Mouse (Mus musculus) B cell, adult 67 days (primary cell): ENCODE results near the gene Gga1. TPM values are rescaled to one million over a fixed set of nuclear protein-coding genes. Genes with fewer than 3 reads are reported as not detected.

ENCODE experiments used
- total RNA-seq, 2 experiments: library from RNA; stranded (reverse); gene quantifications; 4 replicates each; pipeline ENCODE4 v1.2.4; 2023

The Gga1 gene
- total RNA-seq = 10 to 100 TPM; 74.7 to 77.9 TPM

DNA sequence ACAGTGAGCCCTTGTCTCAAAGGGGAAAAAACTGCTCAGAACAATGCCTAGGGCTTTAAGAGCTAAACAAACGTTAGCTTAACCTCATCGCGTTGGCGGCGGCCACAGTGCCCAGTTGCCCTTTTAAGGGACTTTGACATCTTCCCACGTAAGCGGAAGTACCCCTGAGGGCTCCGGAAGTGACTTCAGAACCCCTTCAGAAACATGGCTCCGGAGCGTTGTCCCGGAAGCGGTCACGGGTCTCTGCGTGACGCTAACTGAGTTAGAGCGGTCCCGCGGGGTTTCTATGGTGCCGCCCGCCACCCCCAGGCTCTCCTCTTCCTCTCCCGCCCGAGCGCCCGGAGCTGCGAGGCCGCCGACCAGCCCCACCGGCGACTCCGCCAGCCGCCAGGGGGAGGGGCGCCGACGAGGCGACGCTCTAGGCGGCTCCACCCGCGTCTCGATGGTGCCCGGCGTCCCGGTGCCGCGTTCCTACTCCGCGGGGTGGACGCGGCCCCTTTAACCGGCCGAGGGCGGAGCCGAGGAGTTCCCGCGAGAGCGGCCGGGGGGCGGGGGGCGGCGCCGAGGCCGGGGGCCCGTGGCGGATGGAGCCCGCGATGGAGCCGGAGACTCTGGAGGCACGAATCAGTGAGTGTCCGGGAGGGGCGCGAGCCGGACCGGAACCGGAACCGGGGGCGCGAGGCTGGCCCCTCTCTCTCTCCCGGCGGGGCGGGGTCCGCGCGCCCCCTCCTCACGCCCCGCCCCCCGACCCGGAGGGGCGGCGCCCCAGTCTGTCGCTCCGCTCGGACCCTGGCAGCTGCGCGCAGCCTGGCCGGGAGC is at the start of gene Gga1:
Gga1 (plus strand) TSS at position 200 of the 819 bp plus-strand sequence.

GRCm38 (mm10) chr15:78842371-78843163 is 34.4 kb upstream of the Gga1 start, which contains the start of gene Cdc42ep1:
Cdc42ep1 (plus strand) TSS chr15:78842624.

DNA sequence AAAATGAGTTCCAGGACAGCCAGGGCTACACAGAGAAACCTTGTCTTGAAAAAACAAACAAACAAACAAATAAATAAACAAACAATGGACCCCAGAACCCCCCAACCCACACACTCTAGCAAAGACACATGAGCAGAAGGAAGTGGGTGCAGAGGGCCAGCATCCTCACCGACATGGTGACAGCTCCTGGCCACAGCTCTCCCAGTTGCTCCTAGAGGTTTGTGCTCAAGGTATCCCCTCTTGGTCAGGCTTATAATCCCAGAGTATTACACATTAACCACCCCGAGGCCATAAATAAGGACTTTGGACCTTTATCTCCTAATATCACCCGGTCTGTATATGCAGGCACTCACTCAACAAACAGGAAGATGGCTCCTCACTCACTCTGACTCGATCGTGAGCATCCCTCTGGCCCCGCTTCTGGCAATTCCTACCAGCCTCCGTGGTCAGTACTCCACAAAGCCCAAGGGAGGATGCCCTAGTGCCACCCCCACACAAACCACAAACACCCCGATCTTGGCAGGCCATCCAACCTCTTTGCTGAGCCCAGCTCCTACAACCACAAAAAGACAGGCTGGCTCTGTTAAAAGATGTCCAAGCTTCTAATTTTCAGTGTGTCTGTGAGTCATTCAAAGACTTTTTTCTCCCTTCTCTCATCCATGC is 21.6 kb upstream of the Gga1 start, which contains the start of gene Lgals2:
Lgals2 (minus strand) TSS at position 227 of the 663 bp plus-strand sequence.

GRCm38 (mm10) chr15:78899409-78899739 is 22.4 kb downstream of the Gga1 start, which contains the start of gene Gm49510:
Gm49510 (plus strand) TSS chr15:78899667.

DNA sequence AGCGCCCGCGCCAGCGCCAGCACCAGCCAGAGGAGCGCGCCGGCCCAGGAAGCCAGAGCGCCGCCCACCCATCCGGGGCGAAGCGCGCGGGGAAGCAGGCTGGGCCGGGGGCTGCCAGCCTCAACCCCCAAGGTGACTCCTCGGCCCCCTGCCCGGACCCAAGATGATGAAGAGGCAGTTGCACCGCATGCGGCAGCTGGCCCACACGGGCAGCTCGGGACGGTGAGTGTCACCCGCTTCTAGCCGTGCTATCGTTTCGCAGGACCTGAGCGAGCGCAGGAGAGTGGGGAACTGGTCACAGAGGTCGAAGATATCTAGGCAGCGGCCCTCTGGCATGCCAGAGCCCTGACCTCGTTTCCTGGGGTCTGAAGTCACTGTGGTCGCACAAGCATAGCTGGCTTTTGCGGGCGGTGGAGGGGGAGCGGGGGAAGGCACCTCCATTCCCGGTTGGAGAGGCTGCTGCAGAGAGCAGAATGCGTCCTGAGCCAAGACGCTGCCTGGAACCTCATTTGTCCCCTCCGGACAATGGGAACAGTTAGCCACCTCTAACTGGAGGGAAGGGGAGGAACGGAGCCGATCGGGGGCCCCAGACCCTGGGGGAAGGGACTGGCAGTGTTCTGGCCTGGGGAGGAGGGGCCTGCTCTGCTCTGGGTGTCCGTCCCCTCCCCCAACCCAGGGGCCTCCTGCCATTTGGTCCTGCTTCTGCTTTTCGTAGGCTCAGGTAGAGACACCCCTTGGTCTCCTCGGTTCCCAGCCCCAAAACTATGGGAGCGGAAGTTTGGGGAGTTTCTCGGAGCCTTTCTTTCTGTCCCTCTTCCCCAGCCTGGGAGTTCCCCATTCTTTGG is 23.0 kb downstream of the Gga1 start, which contains the start of gene Sh3bp1:
Sh3bp1 (plus strand) TSS at position 29 of the 845 bp plus-strand sequence.

GRCm38 (mm10) chr15:78913632-78914090 is 36.7 kb downstream of the Gga1 start, which contains the start of gene Pdxp:
Pdxp (plus strand) TSS chr15:78913919.

DNA sequence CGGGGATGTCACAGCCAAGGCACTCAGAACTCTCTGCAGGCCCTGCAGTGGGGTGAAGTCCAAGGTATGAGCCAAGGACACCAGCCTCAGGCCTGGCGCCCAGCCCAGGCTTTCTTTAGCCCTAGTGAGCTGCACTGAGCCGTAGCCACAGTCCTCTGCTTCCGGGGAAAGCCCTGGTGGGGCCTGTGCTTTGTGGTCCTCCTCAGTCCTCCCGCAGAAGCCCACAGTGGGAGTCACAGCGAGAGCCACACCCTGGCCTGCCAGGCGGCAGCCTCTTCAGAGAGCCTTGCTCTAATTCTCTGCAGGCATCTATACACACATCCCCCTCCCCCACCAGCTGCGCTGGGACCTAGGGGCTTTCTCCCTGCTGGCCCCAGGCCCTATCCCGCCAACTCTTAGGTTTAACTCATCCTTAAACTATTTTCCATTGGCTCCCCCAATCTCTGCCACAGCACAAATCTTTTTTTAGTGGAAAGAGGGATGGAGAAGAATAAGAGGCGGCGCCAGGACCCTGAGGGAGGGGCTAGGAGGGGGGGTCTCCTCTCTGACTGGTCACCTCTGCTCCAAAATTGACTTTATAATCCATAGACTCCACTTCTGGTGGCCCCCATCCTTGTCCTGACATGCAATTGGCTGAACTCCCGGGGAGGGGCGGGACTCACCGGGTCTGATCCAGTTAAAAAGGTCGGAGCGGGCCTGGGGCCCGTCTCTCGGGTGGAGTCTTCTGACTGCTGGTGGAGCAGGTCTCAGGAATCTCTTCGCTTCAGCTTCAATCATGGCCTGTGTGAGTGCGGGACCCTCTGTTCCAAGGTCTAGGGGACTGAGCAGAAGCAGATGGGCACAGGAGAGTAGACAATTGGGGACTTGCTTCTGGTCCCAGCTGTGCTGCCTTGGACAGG is 49.3 kb downstream of the Gga1 start, which contains the start of gene Lgals1:
Lgals1 (plus strand) TSS at position 705 of the 899 bp plus-strand sequence.

GRCm38 (mm10) chr15:78934784-78935320 is 57.9 kb downstream of the Gga1 start, which contains the start of gene Nol12:
Nol12 (plus strand) TSS chr15:78934933.

Other genes with a start within 250 kb of the Gga1 start
- under 1 TPM in 1 of 2 experiments, not detected in 1; 0.12 TPM for gene Elfn2, start 158.4 kb upstream of the Gga1 start, total RNA-seq
- gene Mfng, start 103.7 kb upstream of the Gga1 start, total RNA-seq = 100 to 1,000 TPM in 1 of 2 experiments, 10 to 100 TPM in 1; 83.2 to 100 TPM
- under 1 TPM in 1 of 2 experiments, not detected in 1; 0.38 TPM for gene Card10, start 74.1 kb upstream of the Gga1 start, total RNA-seq
- not detected for gene Cdc42ep1, start 34.6 kb upstream of the Gga1 start, total RNA-seq
- not detected for gene Lgals2, start 21.7 kb upstream of the Gga1 start, total RNA-seq
- under 1 TPM in 1 of 2 experiments, not detected in 1; 0.80 TPM for gene Gm49510, start 22.5 kb downstream of the Gga1 start, total RNA-seq
- gene Sh3bp1, start 22.6 kb downstream of the Gga1 start, total RNA-seq = 10 to 100 TPM; 60.9 to 70.6 TPM
- gene Pdxp, start 36.7 kb downstream of the Gga1 start, total RNA-seq = 1 to 10 TPM; 9.8 to 9.9 TPM
- 10 to 100 TPM in 1 of 2 experiments, 1 to 10 TPM in 1; 7.2 to 10.1 TPM for gene Lgals1, start 49.5 kb downstream of the Gga1 start, total RNA-seq
- 10 to 100 TPM; 36.2 to 47.2 TPM for gene Nol12, start 57.7 kb downstream of the Gga1 start, total RNA-seq
- 10 to 100 TPM; 46.6 to 65.7 TPM for gene Triobp, start 70.5 kb downstream of the Gga1 start, total RNA-seq
- gene H1f0, start 151.3 kb downstream of the Gga1 start, total RNA-seq = 1 to 10 TPM; 1.9 to 2.1 TPM
- gene Galr3, start 164.7 kb downstream of the Gga1 start, total RNA-seq = not detected
- gene Ankrd54, start 185.7 kb downstream of the Gga1 start, total RNA-seq = 10 to 100 TPM; 38.2 to 38.8 TPM
- gene Eif3l, start 198.0 kb downstream of the Gga1 start, total RNA-seq = 100 to 1,000 TPM; 114 to 115 TPM
- 10 to 100 TPM; 50.9 to 53.1 TPM for gene Micall1, start 231.7 kb downstream of the Gga1 start, total RNA-seq